ENCODE assay signal across 22 mouse cellular contexts in genomic region chr2:178685211-178685610, GRCm38 (mm10).
DNase-seq lines count a peak whose midpoint lies in the region; ATAC-seq and TF ChIP-seq lines count a peak whose summit lies in the region.
"Had no signal": no experiment of that assay in that cellular context is flagged by ENCODE, and none has a peak within 500 bp of the region (broad histone marks: within the 10 kb centered on the region; RNA-seq: fewer than 3 reads in every experiment).

No protein-coding gene starts in this region.

- H3K9me3 ChIP-seq in hindbrain, embryonic 10.5 days, result no peaks in the 10 kb centered on the region
- H3K9me3 ChIP-seq in hindbrain, embryonic 16.5 days (ENCODE audit: control insufficient read depth, low read length), result no peaks in the 10 kb centered on the region
- H3K9me3 ChIP-seq in intestine, embryonic 15.5 days, result no peaks in the 10 kb centered on the region
- H3K9me3 ChIP-seq in intestine, postnatal 0 days (ENCODE audit: control insufficient read depth), result no peaks in the 10 kb centered on the region
- H3K9me3 ChIP-seq: forebrain, embryonic 13.5 days; forebrain, embryonic 15.5 days had no signal

- no peak for TF ChIP-seq CTCF in intestine, postnatal 0 days (IDR thresholded peaks at IDR 0.05; ENCODE audit: low read depth)

- H3K4me3 ChIP-seq in hindbrain, embryonic 10.5 days, result no peak overlapping the region
- no peak overlapping the region for H3K4me3 ChIP-seq in hindbrain, embryonic 16.5 days (ENCODE audit: low read length)
- H3K4me3 ChIP-seq in intestine, embryonic 15.5 days (replicated peaks), result no peak overlapping the region
- no peak overlapping the region for H3K4me3 ChIP-seq in intestine, postnatal 0 days (ENCODE audit: low read depth, low read length)
- H3K4me3 ChIP-seq: forebrain, embryonic 13.5 days; forebrain, embryonic 15.5 days had no signal

- no peaks in the 10 kb centered on the region for H3K27me3 ChIP-seq in hindbrain, embryonic 10.5 days (ENCODE audit: insufficient read depth, poor library complexity, severe bottlenecking)
- H3K27me3 ChIP-seq in hindbrain, embryonic 16.5 days (replicated peaks; ENCODE audit: control insufficient read depth, insufficient read depth, low read length), result no peaks in the 10 kb centered on the region
- no peaks in the 10 kb centered on the region for H3K27me3 ChIP-seq in intestine, embryonic 15.5 days (replicated peaks)
- no peaks in the 10 kb centered on the region for H3K27me3 ChIP-seq in intestine, postnatal 0 days (replicated peaks; ENCODE audit: control insufficient read depth, insufficient read depth, low read length)
- H3K27me3 ChIP-seq: forebrain, embryonic 15.5 days; Patski had no signal

- H3K4me2 ChIP-seq in hindbrain, embryonic 16.5 days (ENCODE audit: low read length), result no peak overlapping the region
- no peak overlapping the region for H3K4me2 ChIP-seq in intestine, embryonic 15.5 days (replicated peaks)
- H3K4me2 ChIP-seq in intestine, postnatal 0 days (replicated peaks; ENCODE audit: low read depth), result no peak overlapping the region
- H3K4me2 ChIP-seq: forebrain, embryonic 13.5 days; forebrain, embryonic 15.5 days had no signal

- WGBS in hindbrain, embryonic 10.5 days, result 87% methylated on average over 5 of the region's 5 CpGs
- WGBS in hindbrain, embryonic 16.5 days, result 87% methylated on average over 5 of the region's 5 CpGs
- WGBS in intestine, embryonic 15.5 days, result 75% methylated on average over 5 of the region's 5 CpGs
- WGBS in intestine, postnatal 0 days, result 41% methylated on average over 5 of the region's 5 CpGs

- H3K4me1 ChIP-seq in hindbrain, embryonic 10.5 days (replicated peaks), result peaks cover 21% of the 10 kb centered on the region
- H3K4me1 ChIP-seq in hindbrain, embryonic 16.5 days (ENCODE audit: control insufficient read depth, insufficient read depth, low read depth, low read length), result peaks cover 11% of the 10 kb centered on the region
- peaks cover 14% of the 10 kb centered on the region; the same call in 1 of the 2 replicates for H3K4me1 ChIP-seq in intestine, embryonic 15.5 days (replicated peaks)
- H3K4me1 ChIP-seq in intestine, postnatal 0 days (replicated peaks; ENCODE audit: control insufficient read depth, insufficient read depth, low read length), result peaks cover 2% of the 10 kb centered on the region; the same call in 1 of the 2 replicates

- 0 out of 2 replicates have a peak overlapping the region, but pooled peaks have one; percentile 8 for H3K27ac ChIP-seq in hindbrain, embryonic 10.5 days
- H3K27ac ChIP-seq in hindbrain, embryonic 16.5 days (ENCODE audit: low read depth, low read length), result no peak overlapping the region
- H3K27ac ChIP-seq in intestine, embryonic 15.5 days, result no peak overlapping the region
- no peak overlapping the region for H3K27ac ChIP-seq in intestine, postnatal 0 days (ENCODE audit: low read depth, low read length)

- DNase-seq in hindbrain, embryonic 10.5 days (ENCODE audit: low spot score), result no peak
- DNase-seq: adrenal gland, adult 8-10 months; adrenal gland, postnatal 14 days; adrenal gland, postnatal 36 days; B cell, adult 2 months; cerebellum, adult 11-12 months; cerebellum, adult 2 months; cerebellum, adult 9-10 months; cerebellum, postnatal 10 days; cerebellum, postnatal 25 days; forebrain, postnatal 0 days had no signal

- ATAC-seq in hindbrain, embryonic 16.5 days, result no peak
- peak; percentile 72 for ATAC-seq in intestine, embryonic 15.5 days
- ATAC-seq in intestine, postnatal 0 days, result peak; percentile 79
- no peak for ATAC-seq in inflammation-experienced regulatory T-cells, adult 6 months
- ATAC-seq in granulocyte monocyte progenitor cell, adult 5-6 weeks (replicated peaks; ENCODE audit: poor library complexity, severe bottlenecking), result no peak
- ATAC-seq: activated CD4-positive, CD25-positive, alpha-beta regulatory T cell, adult 4 months; CD4-positive, CD25-positive, alpha-beta regulatory T cell, adult 4 months; Patski had no signal

- no peaks in the 10 kb centered on the region for H3K36me3 ChIP-seq in hindbrain, embryonic 10.5 days
- H3K36me3 ChIP-seq in hindbrain, embryonic 16.5 days (ENCODE audit: control insufficient read depth, insufficient read depth, low read length), result no peaks in the 10 kb centered on the region
- H3K36me3 ChIP-seq in intestine, embryonic 15.5 days, result no peaks in the 10 kb centered on the region
- H3K36me3 ChIP-seq in intestine, postnatal 0 days (ENCODE audit: control insufficient read depth, insufficient read depth), result no peaks in the 10 kb centered on the region
- H3K36me3 ChIP-seq: forebrain, embryonic 15.5 days; G1E had no signal

- H3K9ac ChIP-seq in hindbrain, embryonic 16.5 days (ENCODE audit: low read depth, low read length), result no peak overlapping the region
- no peak overlapping the region for H3K9ac ChIP-seq in intestine, embryonic 15.5 days
- no peak overlapping the region for H3K9ac ChIP-seq in intestine, postnatal 0 days (ENCODE audit: low read depth, low read length)
- H3K9ac ChIP-seq: forebrain, embryonic 13.5 days; forebrain, embryonic 15.5 days; forebrain, postnatal 0 days had no signal

Comparison
In these comparisons a context has a peak if more than half of its experiments do, and no peak if none do; other contexts are left out.
1. ATAC-seq: peak in intestine, embryonic 15.5 days (single experiment) and intestine, postnatal 0 days (single experiment); none in hindbrain, embryonic 16.5 days (single experiment), inflammation-experienced regulatory T-cells, adult 6 months (single experiment) and granulocyte monocyte progenitor cell, adult 5-6 weeks (single experiment).